In genomic region chr10:56795396-56795795, GRCm38 (mm10) we compare ENCODE assay signal across 18 mouse cellular contexts.
DNase-seq lines count a peak whose midpoint lies in the region; ATAC-seq and TF ChIP-seq lines count a peak whose summit lies in the region.
"Had no signal": no experiment of that assay in that cellular context is flagged by ENCODE, and none has a peak within 500 bp of the region (broad histone marks: within the 10 kb centered on the region; RNA-seq: fewer than 3 reads in every experiment).

No protein-coding gene starts in this region.

- TF ChIP-seq CTCF in hindbrain, postnatal 0 days (IDR thresholded peaks at IDR 0.05; ENCODE audit: low read depth): no peak
- no peak for TF ChIP-seq CTCF in bone marrow macrophage, adult 2 months (IDR thresholded peaks at IDR 0.05; ENCODE audit: low read depth, low read length)

- WGBS in hindbrain, postnatal 0 days: 38% methylated on average over 3 of the region's 3 CpGs
- 30% methylated on average over 3 of the region's 3 CpGs for WGBS in hindbrain, embryonic 16.5 days
- WGBS in limb, embryonic 10.5 days: 36% methylated on average over 3 of the region's 3 CpGs
- WGBS in midbrain, embryonic 16.5 days: 22% methylated on average over 3 of the region's 3 CpGs

- no peak overlapping the region for H3K27ac ChIP-seq in hindbrain, postnatal 0 days
- H3K27ac ChIP-seq in hindbrain, embryonic 16.5 days (ENCODE audit: low read depth, low read length): no peak overlapping the region
- peak overlapping the region; percentile 42 for H3K27ac ChIP-seq in bone marrow macrophage, adult 2 months (ENCODE audit: insufficient read depth, low read depth, low read length)
- peak overlapping the region; percentile 9; the same call in 1 of the 2 replicates for H3K27ac ChIP-seq in limb, embryonic 10.5 days
- H3K27ac ChIP-seq in midbrain, embryonic 16.5 days (ENCODE audit: low read length): no peak overlapping the region
- H3K27ac ChIP-seq: embryonic facial prominence, embryonic 15.5 days; gastrocnemius, adult 2 months; heart, embryonic 10.5 days; hindbrain, embryonic 14.5 days; limb, embryonic 15.5 days; neural tube, embryonic 13.5 days had no signal

- no peaks in the 10 kb centered on the region for H3K36me3 ChIP-seq in hindbrain, postnatal 0 days (ENCODE audit: insufficient read depth, low read length)
- H3K36me3 ChIP-seq in hindbrain, embryonic 16.5 days (ENCODE audit: control insufficient read depth, insufficient read depth, low read length): no peaks in the 10 kb centered on the region
- H3K36me3 ChIP-seq in limb, embryonic 10.5 days: no peaks in the 10 kb centered on the region
- H3K36me3 ChIP-seq in midbrain, embryonic 16.5 days (ENCODE audit: control insufficient read depth, insufficient read depth, low read length): no peaks in the 10 kb centered on the region
- H3K36me3 ChIP-seq: embryonic facial prominence, embryonic 15.5 days; heart, embryonic 10.5 days; limb, embryonic 15.5 days; neural tube, embryonic 13.5 days had no signal

- no peaks in the 10 kb centered on the region for H3K27me3 ChIP-seq in hindbrain, postnatal 0 days (ENCODE audit: insufficient read depth, low read length)
- H3K27me3 ChIP-seq in hindbrain, embryonic 16.5 days (replicated peaks; ENCODE audit: control insufficient read depth, insufficient read depth, low read length): no peaks in the 10 kb centered on the region
- H3K27me3 ChIP-seq in limb, embryonic 10.5 days (ENCODE audit: low read depth, poor library complexity, severe bottlenecking): no peaks in the 10 kb centered on the region
- no peaks in the 10 kb centered on the region for H3K27me3 ChIP-seq in midbrain, embryonic 16.5 days (ENCODE audit: control insufficient read depth, insufficient read depth, low read depth, low read length)
- H3K27me3 ChIP-seq: embryonic facial prominence, embryonic 15.5 days; limb, embryonic 15.5 days; neural tube, embryonic 13.5 days; Patski had no signal

- no peaks in the 10 kb centered on the region for H3K9me3 ChIP-seq in hindbrain, postnatal 0 days (ENCODE audit: low read length)
- H3K9me3 ChIP-seq in hindbrain, embryonic 16.5 days (ENCODE audit: control insufficient read depth, low read length): no peaks in the 10 kb centered on the region
- H3K9me3 ChIP-seq in limb, embryonic 10.5 days (replicated peaks): no peaks in the 10 kb centered on the region
- H3K9me3 ChIP-seq in midbrain, embryonic 16.5 days (replicated peaks; ENCODE audit: control insufficient read depth, low read length, poor library complexity, severe bottlenecking): no peaks in the 10 kb centered on the region
- H3K9me3 ChIP-seq: embryonic facial prominence, embryonic 15.5 days; heart, embryonic 10.5 days; limb, embryonic 15.5 days; neural tube, embryonic 13.5 days had no signal

- H3K4me1 ChIP-seq in hindbrain, postnatal 0 days (ENCODE audit: insufficient read depth, low read length): no peaks in the 10 kb centered on the region
- H3K4me1 ChIP-seq in hindbrain, embryonic 16.5 days (ENCODE audit: control insufficient read depth, insufficient read depth, low read depth, low read length): no peaks in the 10 kb centered on the region
- H3K4me1 ChIP-seq in bone marrow macrophage, adult 2 months (ENCODE audit: control insufficient read depth, insufficient read depth, low read length): peaks cover 18% of the 10 kb centered on the region
- peaks cover 13% of the 10 kb centered on the region for H3K4me1 ChIP-seq in limb, embryonic 10.5 days
- H3K4me1 ChIP-seq in midbrain, embryonic 16.5 days (ENCODE audit: control insufficient read depth, insufficient read depth, low read length): no peaks in the 10 kb centered on the region
- H3K4me1 ChIP-seq: embryonic facial prominence, embryonic 15.5 days; heart, embryonic 10.5 days; neural tube, embryonic 13.5 days had no signal

- no peak for TF ChIP-seq POLR2A in bone marrow macrophage, adult 2 months (IDR thresholded peaks at IDR 0.05; ENCODE audit: borderline replicate concordance, low read depth, low read length)

- ATAC-seq in hindbrain, postnatal 0 days: no peak
- ATAC-seq in hindbrain, embryonic 16.5 days: no peak
- peak; percentile 51 for ATAC-seq in midbrain, embryonic 16.5 days
- ATAC-seq: Patski had no signal

- H3K4me2 ChIP-seq in hindbrain, postnatal 0 days (ENCODE audit: low read depth, low read length): no peak overlapping the region
- no peak overlapping the region for H3K4me2 ChIP-seq in hindbrain, embryonic 16.5 days (ENCODE audit: low read length)
- no peak overlapping the region for H3K4me2 ChIP-seq in midbrain, embryonic 16.5 days (ENCODE audit: low read length)
- H3K4me2 ChIP-seq: embryonic facial prominence, embryonic 15.5 days; hindbrain, embryonic 14.5 days; limb, embryonic 15.5 days; neural tube, embryonic 13.5 days had no signal

- DNase-seq in hindbrain, postnatal 0 days (ENCODE audit: low spot score): peak; percentile 3
- peak; percentile 51 for DNase-seq in limb, embryonic 10.5 days (ENCODE audit: low spot score)
- DNase-seq in testis, postnatal 10 days (ENCODE audit: low spot score): no peak
- DNase-seq in natural killer cell, adult 2 months (ENCODE audit: low spot score in 2 of 2): no peak
- DNase-seq: cerebellum, adult 9-10 months; gastrocnemius, adult 2 months; layer of hippocampus, adult 9-11 months; lung, postnatal 10 days; right cerebral cortex, postnatal 14 days had no signal

- no peak overlapping the region for H3K4me3 ChIP-seq in hindbrain, postnatal 0 days (ENCODE audit: low read length)
- no peak overlapping the region for H3K4me3 ChIP-seq in hindbrain, embryonic 16.5 days (ENCODE audit: low read length)
- no peak overlapping the region for H3K4me3 ChIP-seq in bone marrow macrophage, adult 2 months (ENCODE audit: insufficient read depth, low read length)
- H3K4me3 ChIP-seq in limb, embryonic 10.5 days: no peak overlapping the region
- no peak overlapping the region for H3K4me3 ChIP-seq in midbrain, embryonic 16.5 days (ENCODE audit: low read depth, low read length)
- H3K4me3 ChIP-seq: embryonic facial prominence, embryonic 15.5 days; gastrocnemius, adult 2 months; heart, embryonic 10.5 days; limb, embryonic 15.5 days; neural tube, embryonic 13.5 days had no signal

- H3K9ac ChIP-seq in hindbrain, postnatal 0 days (replicated peaks; ENCODE audit: low read length): no peak overlapping the region
- H3K9ac ChIP-seq in hindbrain, embryonic 16.5 days (ENCODE audit: low read depth, low read length): no peak overlapping the region
- H3K9ac ChIP-seq in midbrain, embryonic 16.5 days (ENCODE audit: low read depth, low read length): no peak overlapping the region
- H3K9ac ChIP-seq: embryonic facial prominence, embryonic 15.5 days; hindbrain, embryonic 14.5 days; limb, embryonic 15.5 days; neural tube, embryonic 13.5 days had no signal

Comparison
In these comparisons a context has a peak if more than half of its experiments do, and no peak if none do; other contexts are left out.
1. DNase-seq: peak in hindbrain, postnatal 0 days (single experiment) and limb, embryonic 10.5 days (single experiment); none in testis, postnatal 10 days (single experiment) and natural killer cell, adult 2 months (0 of 2).
2. H3K27ac ChIP-seq: peak in bone marrow macrophage, adult 2 months (single experiment) and limb, embryonic 10.5 days (single experiment); none in hindbrain, postnatal 0 days (single experiment), hindbrain, embryonic 16.5 days (single experiment) and midbrain, embryonic 16.5 days (single experiment).